Mouse (Mus musculus) forebrain, embryonic 16.5 days (tissue): ENCODE data around the gene Lrg1. TPM values are rescaled to one million over a fixed set of nuclear protein-coding genes. Genes with fewer than 3 reads are reported as not detected.

Source experiments
- ATAC-seq: fragments of 200-750 bp; cut with Nextera tagmentation; 2 replicates; pipeline ENCODE4 v1.8.0; 2017; ENCODE audit warnings: mild to moderate bottlenecking, moderate library complexity
- H3K27ac ChIP-seq: fragments of 300-500 bp; sonication (generic); 2 replicates; pipeline ENCODE4 v1.5.1; 2014; ENCODE audit warnings: low read length, control low read depth
- H3K27me3 ChIP-seq: fragments of 300-500 bp; sonication (generic); replicated peaks from 2 replicates; pipeline ENCODE4 v1.6.1; 2014; ENCODE audit warnings: low read length; ENCODE audit not compliant: control insufficient read depth, insufficient read depth
- H3K36me3 ChIP-seq: fragments of 300-500 bp; sonication (generic); 2 replicates; pipeline ENCODE4 v1.6.1; 2014; ENCODE audit not compliant: control insufficient read depth, insufficient read depth
- H3K4me1 ChIP-seq: fragments of 300-500 bp; sonication (generic); replicated peaks from 2 replicates; pipeline ENCODE4 v1.6.1; 2014; ENCODE audit warnings: low read length; ENCODE audit not compliant: control insufficient read depth, insufficient read depth
- H3K4me2 ChIP-seq: fragments of 300-500 bp; sonication (generic); 2 replicates; pipeline ENCODE4 v1.6.1; 2014; ENCODE audit warnings: mild to moderate bottlenecking, low read length, control low read depth
- H3K4me3 ChIP-seq: fragments of 300-500 bp; sonication (generic); replicated peaks from 2 replicates; pipeline ENCODE4 v1.5.1; 2014; ENCODE audit warnings: mild to moderate bottlenecking, low read length, control low read depth
- H3K9ac ChIP-seq: fragments of 300-500 bp; sonication (generic); replicated peaks from 2 replicates; pipeline ENCODE4 v1.6.1; 2014; ENCODE audit warnings: low read depth, low read length, control low read depth
- H3K9me3 ChIP-seq: fragments of 300-500 bp; sonication (generic); 2 replicates; pipeline ENCODE4 v1.6.1; 2016; ENCODE audit warnings: low read length; ENCODE audit not compliant: control insufficient read depth
- WGBS: fragments of 180-500 bp; shearing (Covaris S2); extraction: QIAGEN DNeasy Blood & Tissue Kit; methylation state at CpG from one replicate; pipeline ENCODE4 v1.1.7; 2014; 5-methylcytosine and 5-hydroxymethylcytosine counted together
- polyA plus RNA-seq: library from polyadenylated mRNA; unstranded; fragments of >200 nt; fragmentation: Nextera tagmentation; extraction: Ambion mirVana; gene quantifications from 2 replicates; pipeline ENCODE4 v1.2.1, GENCODE M21; 2015

Gene Lrg1
- polyA plus RNA-seq, 1 experiment from 2014 or later: not detected

DNA sequence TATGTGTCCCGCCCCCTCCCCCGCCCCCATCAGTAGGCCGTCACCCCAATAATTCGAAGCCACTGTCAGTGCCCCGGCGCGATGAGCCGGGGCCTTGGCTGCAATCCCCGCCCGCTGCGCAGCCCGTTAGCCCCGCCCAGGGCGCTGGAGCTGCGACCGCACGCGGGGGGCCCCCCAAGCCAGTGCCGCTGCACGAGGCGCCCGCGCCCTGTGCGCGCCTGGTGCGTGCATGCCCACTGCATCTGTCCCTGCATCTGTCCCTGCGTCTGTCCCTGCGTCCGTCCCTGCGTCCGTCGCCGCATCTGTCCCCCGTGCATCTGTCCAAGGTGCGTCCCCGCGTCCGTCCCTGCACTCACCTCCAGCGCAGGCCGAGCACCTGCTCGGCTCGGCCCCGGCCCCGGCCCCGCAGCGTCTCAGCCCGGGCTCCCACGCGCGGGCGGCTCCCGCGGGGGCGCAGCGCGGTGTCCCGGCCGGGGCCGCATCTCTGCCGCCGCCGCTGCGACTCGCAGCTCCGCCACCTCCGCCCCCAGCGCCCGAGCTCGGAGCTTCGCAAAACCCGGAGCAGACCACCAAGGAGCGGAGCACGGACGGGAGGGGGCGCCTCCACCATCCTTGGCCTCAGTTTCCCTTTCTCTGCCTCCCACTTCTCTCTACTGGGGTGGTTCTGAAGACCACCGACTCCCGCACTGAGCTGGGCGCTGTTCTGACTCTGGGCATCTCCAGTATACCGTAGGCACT, 18.2 kb upstream of the Lrg1 start, which contains the start of gene Sema6b:
Gene Sema6b, minus strand, starts transcription at position 486 of the 738 bp plus-strand sequence.
- Histone ChIP-seq H3K4me1 (peaks cover 30% of the 10 kb centered on the region), H3K4me3 (peak within 1 kb of the TSS; percentile 89), H3K36me3 (no peaks in the 10 kb centered on the region), H3K4me2 (peak within 1 kb of the TSS; percentile 60), H3K9ac (peak within 1 kb of the TSS; percentile 85), H3K27me3 (peaks cover 6% of the 10 kb centered on the region), H3K27ac (peak within 1 kb of the TSS; percentile 60), H3K9me3 (no peaks in the 10 kb centered on the region)
- under 1% methylated on average over 74 of the region's 79 CpGs for WGBS
- peak; percentile 47 for ATAC-seq

GRCm38 (mm10) chr17:56139355-56139754, 17.6 kb upstream of the Lrg1 start:
- H3K4me1 ChIP-seq: peaks cover 34% of the 10 kb centered on the region
- peak overlapping the region; percentile 85 for H3K9ac ChIP-seq
- H3K4me2 ChIP-seq: peak overlapping the region; percentile 60
- 3% methylated on average over 21 of the region's 21 CpGs for WGBS
- H3K9me3 ChIP-seq: no peaks in the 10 kb centered on the region
- H3K36me3 ChIP-seq: no peaks in the 10 kb centered on the region
- H3K27me3 ChIP-seq: peaks cover 6% of the 10 kb centered on the region
- peak overlapping the region; percentile 89 for H3K4me3 ChIP-seq
- no peak overlapping the region for H3K27ac ChIP-seq
- peak; percentile 32 for ATAC-seq

DNA sequence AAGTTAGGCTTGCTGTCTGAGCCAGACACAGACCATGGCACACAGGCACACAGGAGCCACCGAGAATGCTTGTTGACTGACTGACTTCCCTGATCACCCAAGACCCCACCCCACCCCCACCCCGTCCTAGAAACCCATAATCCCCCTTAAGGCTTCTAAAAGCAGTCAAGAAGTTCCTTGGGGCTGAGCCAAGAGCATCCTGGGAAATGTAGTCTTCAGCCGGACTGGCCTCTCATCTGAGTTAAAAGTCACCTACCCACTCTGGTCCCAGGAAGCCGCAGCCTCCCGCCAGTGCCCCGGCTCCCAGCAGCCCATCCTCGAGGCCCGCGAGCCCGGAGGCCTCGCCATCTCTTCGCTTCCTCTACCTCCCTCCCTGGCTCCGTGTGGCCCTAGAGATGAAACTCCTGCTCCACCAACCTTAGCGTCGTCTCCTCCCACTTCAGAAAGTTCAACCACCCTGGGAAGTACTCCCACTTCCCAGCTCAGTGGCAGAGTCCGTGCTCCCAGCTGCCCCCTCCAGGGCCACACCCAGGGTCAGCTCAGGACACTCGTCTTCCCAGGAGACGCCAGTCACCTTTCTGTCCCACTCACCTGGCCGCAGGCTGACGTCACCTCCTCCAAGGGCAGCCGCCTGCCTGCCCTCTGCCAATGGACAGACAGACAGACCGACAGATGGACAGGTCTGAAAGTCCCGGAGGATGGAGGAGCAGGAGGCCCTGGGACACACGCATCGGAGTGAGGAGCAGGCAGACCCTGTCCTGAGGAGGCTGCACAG, 16.2 kb upstream of the Lrg1 start:
- no peak overlapping the region for H3K27ac ChIP-seq
- ATAC-seq: no peak
- WGBS: 14% methylated on average over 25 of the region's 25 CpGs
- H3K4me1 ChIP-seq: peaks cover 40% of the 10 kb centered on the region
- no peaks in the 10 kb centered on the region for H3K36me3 ChIP-seq
- peaks cover 6% of the 10 kb centered on the region for H3K27me3 ChIP-seq
- no peaks in the 10 kb centered on the region for H3K9me3 ChIP-seq
- peak overlapping the region; percentile 60 for H3K4me2 ChIP-seq
- H3K4me3 ChIP-seq: peak overlapping the region; percentile 89
- H3K9ac ChIP-seq: peak overlapping the region; percentile 35; the same call in 1 of the 2 replicates

GRCm38 (mm10) chr17:56136558-56136957, 14.8 kb upstream of the Lrg1 start:
- H3K4me2 ChIP-seq: no peak overlapping the region
- WGBS: 87% methylated on average over 7 of the region's 7 CpGs
- no peaks in the 10 kb centered on the region for H3K9me3 ChIP-seq
- no peak overlapping the region for H3K4me3 ChIP-seq
- no peaks in the 10 kb centered on the region for H3K36me3 ChIP-seq
- no peak overlapping the region for H3K9ac ChIP-seq
- H3K4me1 ChIP-seq: peaks cover 33% of the 10 kb centered on the region
- H3K27me3 ChIP-seq: peaks cover 6% of the 10 kb centered on the region
- no peak for ATAC-seq
- H3K27ac ChIP-seq: no peak overlapping the region

GRCm38 (mm10) chr17:56134463-56134971, 12.7 kb upstream of the Lrg1 start:
- H3K36me3 ChIP-seq: peaks cover 2% of the 10 kb centered on the region; the same call in 1 of the 2 replicates
- H3K4me1 ChIP-seq: peaks cover 30% of the 10 kb centered on the region
- peak overlapping the region; percentile 5; the same call in 1 of the 2 replicates for H3K9ac ChIP-seq
- 0 out of 2 replicates have a peak overlapping the region, but pooled peaks have one; percentile 7 for H3K4me3 ChIP-seq
- H3K27me3 ChIP-seq: peaks cover 6% of the 10 kb centered on the region; the same call in 1 of the 2 replicates
- no peak overlapping the region for H3K27ac ChIP-seq
- H3K9me3 ChIP-seq: no peaks in the 10 kb centered on the region
- no peak for ATAC-seq
- 2% methylated on average over 27 of the region's 27 CpGs for WGBS
- peak overlapping the region; percentile 27 for H3K4me2 ChIP-seq

DNA sequence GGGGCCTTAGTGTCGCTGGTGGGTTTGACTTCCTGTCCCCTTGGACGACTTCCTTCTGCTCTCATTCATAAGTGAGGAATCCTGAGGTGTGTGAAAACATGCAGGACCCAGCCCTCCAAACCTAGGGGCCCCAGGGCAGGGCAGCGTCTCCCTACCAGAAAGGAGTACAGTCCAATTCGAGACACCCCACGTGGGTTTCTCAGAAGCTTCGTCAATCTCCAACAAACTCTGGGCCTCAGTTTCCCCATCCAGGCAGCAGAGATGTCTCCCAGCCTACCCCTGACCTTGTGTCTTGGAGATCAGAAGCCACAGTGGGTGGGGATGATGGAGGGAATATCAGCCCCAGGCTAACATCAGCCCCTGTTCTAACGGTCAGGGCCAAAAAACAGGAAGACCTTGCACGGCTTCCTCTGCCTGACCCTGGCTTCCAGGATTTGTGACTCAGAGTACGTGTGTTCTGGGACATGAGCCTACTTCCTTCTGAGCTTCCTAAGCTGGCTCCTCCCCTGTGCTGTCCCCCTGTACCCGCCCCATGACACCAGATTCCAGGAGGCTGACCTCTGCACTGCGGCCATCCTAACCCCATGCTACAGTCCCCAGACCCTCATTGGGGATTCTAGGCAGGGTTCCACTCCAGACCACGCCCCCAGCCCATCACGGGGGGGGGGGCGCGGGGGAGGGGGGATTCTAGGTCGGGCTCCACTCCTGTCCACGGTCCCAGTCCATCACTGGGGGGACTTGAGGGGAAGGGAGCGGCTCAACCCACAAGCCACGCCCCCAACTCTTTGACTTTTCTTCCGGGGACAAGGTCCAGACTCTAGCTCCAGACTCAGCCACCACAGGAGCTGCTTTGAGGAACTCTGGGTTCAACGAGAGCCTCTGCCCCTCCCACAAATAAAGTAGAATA, 11.9 kb upstream of the Lrg1 start:
- H3K36me3 ChIP-seq: peaks cover 4% of the 10 kb centered on the region; the same call in 1 of the 2 replicates
- H3K27ac ChIP-seq: no peak overlapping the region
- no peaks in the 10 kb centered on the region for H3K9me3 ChIP-seq
- WGBS: 18% methylated on average over 21 of the region's 21 CpGs
- no peak overlapping the region; the same call in 1 of the 2 replicates for H3K9ac ChIP-seq
- peak overlapping the region; percentile 27 for H3K4me2 ChIP-seq
- H3K27me3 ChIP-seq: peaks cover 2% of the 10 kb centered on the region; the same call in 1 of the 2 replicates
- peaks cover 22% of the 10 kb centered on the region for H3K4me1 ChIP-seq
- no peak overlapping the region for H3K4me3 ChIP-seq
- ATAC-seq: no peak

DNA sequence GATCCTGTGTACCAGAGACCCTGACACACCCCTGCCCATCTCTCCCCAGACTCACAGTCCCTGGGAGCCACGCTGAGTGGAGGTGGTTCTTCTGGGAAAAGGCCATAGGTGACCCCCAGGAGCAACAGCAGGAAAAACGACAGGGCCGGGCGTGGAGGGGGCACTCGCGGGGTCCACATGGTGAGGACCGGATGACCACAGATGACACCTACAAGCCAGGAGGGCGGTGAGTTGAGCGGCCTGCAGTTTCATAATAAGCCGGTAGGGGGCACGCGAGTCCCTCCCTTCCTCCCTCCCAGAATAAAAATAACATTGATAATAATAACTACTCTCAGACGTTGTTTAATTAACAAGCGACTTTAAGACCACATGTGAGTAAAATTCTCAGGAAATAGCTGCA, 10.9 kb upstream of the Lrg1 start:
- H3K9ac ChIP-seq: no peak overlapping the region
- H3K36me3 ChIP-seq: peaks cover 4% of the 10 kb centered on the region; the same call in 1 of the 2 replicates
- H3K27me3 ChIP-seq: no peaks in the 10 kb centered on the region
- H3K27ac ChIP-seq: no peak overlapping the region
- no peaks in the 10 kb centered on the region for H3K9me3 ChIP-seq
- H3K4me2 ChIP-seq: no peak overlapping the region
- WGBS: 5% methylated on average over 14 of the region's 14 CpGs
- H3K4me3 ChIP-seq: no peak overlapping the region
- no peak for ATAC-seq
- H3K4me1 ChIP-seq: peaks cover 13% of the 10 kb centered on the region

GRCm38 (mm10) chr17:56131814-56132213, 10.0 kb upstream of the Lrg1 start:
- Histone ChIP-seq H3K27me3 (no peaks in the 10 kb centered on the region), H3K9me3 (no peaks in the 10 kb centered on the region), H3K27ac (no peak overlapping the region), H3K4me3 (no peak overlapping the region), H3K36me3 (peaks cover 7% of the 10 kb centered on the region; the same call in 1 of the 2 replicates), H3K4me2 (no peak overlapping the region), H3K9ac (no peak overlapping the region), H3K4me1 (peaks cover 13% of the 10 kb centered on the region)
- peak; percentile 27 for ATAC-seq
- WGBS: 38% methylated on average over 7 of the region's 7 CpGs
